Mouse (Mus musculus): Measurements from ENCODE around the gene Ttc23.

DNA sequence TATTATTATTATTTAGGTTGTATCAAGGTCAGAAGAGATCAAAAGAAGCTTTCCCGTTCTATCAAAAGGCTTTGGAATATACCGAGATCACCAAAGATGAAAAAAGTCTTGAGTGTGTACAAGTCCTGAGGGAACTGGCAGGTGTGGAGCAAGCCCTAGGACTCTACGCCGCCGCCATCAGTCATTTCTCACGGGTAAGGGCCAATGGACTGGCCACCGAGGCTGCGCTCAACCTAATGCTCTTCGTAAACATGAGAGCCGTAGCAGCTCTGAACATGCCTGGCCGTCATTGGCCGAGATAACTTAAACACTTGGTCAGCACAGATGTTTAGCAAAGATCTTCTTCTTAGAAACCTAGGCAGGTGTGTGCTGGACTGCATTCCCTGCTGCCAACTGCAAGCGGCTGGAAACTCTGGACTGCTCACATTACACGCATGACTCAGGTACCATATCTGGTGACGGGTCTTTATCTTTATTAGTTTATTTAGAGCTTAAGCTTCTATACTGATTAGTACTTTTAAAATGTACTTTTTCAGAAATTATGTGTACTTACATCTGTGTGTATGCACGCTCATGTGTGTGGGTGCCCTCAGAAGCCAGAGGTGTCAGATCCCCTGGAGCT is 31.8 kb downstream of the Ttc23 start:
- no peak for TF ChIP-seq ZMIZ1 (IDR thresholded peaks at IDR 0.05; ENCODE audit: low read depth, low read length)
- TF ChIP-seq CTCF (conservative IDR thresholded peaks at IDR 0.05 in 1 of 2, IDR thresholded peaks at IDR 0.05 in 1 of 2; ENCODE audit: low read depth in 2 of 2, low read length in 2 of 2): no peak
- TF ChIP-seq POLR2A (IDR thresholded peaks at IDR 0.05; ENCODE audit: low read depth, low read length): no peak
- no peak for TF ChIP-seq CHD2 (IDR thresholded peaks at IDR 0.05; ENCODE audit: low read length)
- TF ChIP-seq TBP (conservative IDR thresholded peaks at IDR 0.05; ENCODE audit: low read depth, low read length): no peak
- TF ChIP-seq RAD21 (IDR thresholded peaks at IDR 0.05; ENCODE audit: low read depth, low read length): no peak
- no peak for TF ChIP-seq ZC3H11A (IDR thresholded peaks at IDR 0.05; ENCODE audit: low read depth, low read length)
- TF ChIP-seq MAX (IDR thresholded peaks at IDR 0.05; ENCODE audit: low read length): no peak

Data from CH12.LX (cell line).